8 mouse cellular contexts compared by ENCODE assay signal in the genomic region with DNA sequence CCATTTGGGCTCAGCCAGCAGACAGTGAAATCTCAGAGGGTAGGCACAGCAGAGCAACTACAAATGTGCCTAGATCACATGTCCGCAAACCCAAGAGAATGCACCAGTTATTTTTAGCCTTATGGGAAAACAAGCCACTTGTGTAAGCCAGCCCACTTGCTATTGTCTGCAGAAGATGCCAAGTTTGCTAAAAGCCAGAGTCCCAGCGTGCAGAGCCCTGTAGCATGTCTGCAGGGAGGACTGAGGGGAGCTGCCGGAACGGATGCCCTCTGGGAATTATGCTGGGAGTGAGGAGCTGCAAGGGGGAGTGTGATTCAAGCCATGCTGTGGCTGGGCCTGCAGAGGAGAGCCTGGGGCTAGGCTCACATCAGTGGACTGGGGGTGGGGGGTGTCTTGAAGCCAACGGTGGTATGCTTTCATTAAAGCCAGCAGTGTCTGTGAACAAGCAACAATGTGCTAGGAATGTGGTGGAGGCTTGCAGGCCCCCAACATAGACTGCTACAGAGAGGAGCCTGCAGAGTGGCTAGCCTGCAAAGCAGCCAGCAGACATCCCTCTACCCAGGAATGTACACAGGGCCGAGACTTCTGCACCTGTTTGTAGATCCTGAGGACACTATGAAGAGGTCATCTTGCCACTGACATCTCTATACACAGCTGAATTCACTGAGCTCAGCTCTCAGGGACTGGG.
DNase-seq lines count a peak whose midpoint lies in the region; ATAC-seq and TF ChIP-seq lines count a peak whose summit lies in the region.

No protein-coding gene starts in this region.

- H3K27me3 ChIP-seq in kidney, adult 2 months (replicated peaks; ENCODE audit: control insufficient read depth, insufficient read depth, low read length): no peaks in the 10 kb centered on the region
- H3K27me3 ChIP-seq in liver, adult 2 months (ENCODE audit: control insufficient read depth, insufficient read depth, low read length): no peaks in the 10 kb centered on the region
- H3K27me3 ChIP-seq in neural tube, embryonic 14.5 days (ENCODE audit: control insufficient read depth, insufficient read depth, low read length): no peaks in the 10 kb centered on the region

- ATAC-seq in neural tube, embryonic 14.5 days (ENCODE audit: low read depth): peak; percentile 55; the same call in 1 of the 2 replicates
- no peak for ATAC-seq in inflammation-experienced regulatory T-cells, adult 6 months

- WGBS in kidney, adult 2 months: 22% methylated on average over 6 of the region's 6 CpGs
- 66% methylated on average over 6 of the region's 6 CpGs for WGBS in liver, adult 2 months
- WGBS in neural tube, embryonic 14.5 days: 36% methylated on average over 6 of the region's 6 CpGs

- peak overlapping the region; percentile 85 for H3K27ac ChIP-seq in kidney, adult 2 months (ENCODE audit: insufficient read depth, low read depth, low read length)
- H3K27ac ChIP-seq in liver, adult 2 months (replicated peaks; ENCODE audit: insufficient read depth, low read depth, low read length): peak overlapping the region; percentile 79
- H3K27ac ChIP-seq in neural tube, embryonic 14.5 days (ENCODE audit: low read depth, low read length): peak overlapping the region; percentile 34; the same call in 1 of the 2 replicates

- DNase-seq in adrenal gland, postnatal 14 days: peak; percentile 76
- no peak for DNase-seq in adrenal gland, postnatal 4 days (ENCODE audit: low spot score in 2 of 2)
- DNase-seq in cerebellum, adult 11-12 months: peak; percentile 77
- peak; percentile 64 for DNase-seq in gastrocnemius, postnatal 25 days
- peak; percentile 84 for DNase-seq in kidney, adult 2 months
- peak; percentile 36 for DNase-seq in liver, adult 2 months (ENCODE audit: extremely low read depth, low read depth, low spot score)

- no peak for TF ChIP-seq POLR2A in kidney, adult 2 months (IDR thresholded peaks at IDR 0.05; ENCODE audit: low read depth, low read length)
- no peak for TF ChIP-seq POLR2A in liver, adult 2 months (IDR thresholded peaks at IDR 0.05; ENCODE audit: extremely low read depth, insufficient read depth, low read length)

- H3K79me2 ChIP-seq in liver, adult 2 months (ENCODE audit: control insufficient read depth, insufficient read depth, low read length): no peaks in the 10 kb centered on the region

- H3K4me2 ChIP-seq in neural tube, embryonic 14.5 days (ENCODE audit: low read depth, low read length): no peak overlapping the region

- peaks cover 14% of the 10 kb centered on the region for H3K4me1 ChIP-seq in kidney, adult 2 months (ENCODE audit: control insufficient read depth, insufficient read depth, low read length)
- no peaks in the 10 kb centered on the region for H3K4me1 ChIP-seq in liver, adult 2 months (ENCODE audit: control insufficient read depth, insufficient read depth, low read length)
- peaks cover 13% of the 10 kb centered on the region for H3K4me1 ChIP-seq in neural tube, embryonic 14.5 days (ENCODE audit: control insufficient read depth, insufficient read depth, low read length)

- H3K4me3 ChIP-seq in kidney, adult 2 months (ENCODE audit: insufficient read depth, low read depth, low read length): no peak overlapping the region
- H3K4me3 ChIP-seq in liver, adult 2 months (ENCODE audit: insufficient read depth, low read depth, low read length): no peak overlapping the region
- H3K4me3 ChIP-seq in neural tube, embryonic 14.5 days (ENCODE audit: low read depth, low read length): no peak overlapping the region

- TF ChIP-seq CTCF in kidney, adult 2 months (conservative IDR thresholded peaks at IDR 0.05; ENCODE audit: insufficient read depth, insufficient read length, low read depth, low read length): no peak
- TF ChIP-seq CTCF in liver, adult 2 months (IDR thresholded peaks at IDR 0.05; ENCODE audit: low read depth, low read length): no peak

- H3K9ac ChIP-seq in liver, adult 2 months (ENCODE audit: low read depth, low read length): no peak overlapping the region
- H3K9ac ChIP-seq in neural tube, embryonic 14.5 days (replicated peaks; ENCODE audit: low read depth, low read length): no peak overlapping the region

- H3K36me3 ChIP-seq in kidney, adult 2 months (ENCODE audit: control insufficient read depth, insufficient read depth, low read length): no peaks in the 10 kb centered on the region
- H3K36me3 ChIP-seq in liver, adult 2 months (ENCODE audit: control insufficient read depth, insufficient read depth, low read length): no peaks in the 10 kb centered on the region
- peaks cover 7% of the 10 kb centered on the region for H3K36me3 ChIP-seq in neural tube, embryonic 14.5 days (ENCODE audit: control insufficient read depth, insufficient read depth, low read length)

- no peaks in the 10 kb centered on the region for H3K9me3 ChIP-seq in neural tube, embryonic 14.5 days (ENCODE audit: control insufficient read depth, low read length)

Comparison
In these comparisons a context has a peak if more than half of its experiments do, and no peak if none do; other contexts are left out.
1. DNase-seq: peak in adrenal gland, postnatal 14 days (single experiment), cerebellum, adult 11-12 months (single experiment), gastrocnemius, postnatal 25 days (single experiment), kidney, adult 2 months (single experiment) and liver, adult 2 months (single experiment); none in adrenal gland, postnatal 4 days (0 of 2).
2. H3K27ac ChIP-seq: peak in every context shown above with its lines; median percentile 85 in kidney, adult 2 months; 79 in liver, adult 2 months; 34 in neural tube, embryonic 14.5 days.